Mouse (Mus musculus): ENCODE results near the gene Upp2. TPM values are rescaled to one million over a fixed set of nuclear protein-coding genes. Genes with fewer than 3 reads are reported as not detected.

Gene Upp2
- polyA plus RNA-seq, 3 experiments from 2014 or later, result 0.15 TPM; not detected in 2

GRCm38 (mm10) chr2:58625186-58625585 is 58.1 kb downstream of the Upp2 start:
- no peak for ATAC-seq

GRCm38 (mm10) chr2:58625681-58626080 is 58.6 kb downstream of the Upp2 start:
- ATAC-seq, result no peak

GRCm38 (mm10) chr2:58626136-58626769 is 59.2 kb downstream of the Upp2 start:
- no peak for ATAC-seq

DNA sequence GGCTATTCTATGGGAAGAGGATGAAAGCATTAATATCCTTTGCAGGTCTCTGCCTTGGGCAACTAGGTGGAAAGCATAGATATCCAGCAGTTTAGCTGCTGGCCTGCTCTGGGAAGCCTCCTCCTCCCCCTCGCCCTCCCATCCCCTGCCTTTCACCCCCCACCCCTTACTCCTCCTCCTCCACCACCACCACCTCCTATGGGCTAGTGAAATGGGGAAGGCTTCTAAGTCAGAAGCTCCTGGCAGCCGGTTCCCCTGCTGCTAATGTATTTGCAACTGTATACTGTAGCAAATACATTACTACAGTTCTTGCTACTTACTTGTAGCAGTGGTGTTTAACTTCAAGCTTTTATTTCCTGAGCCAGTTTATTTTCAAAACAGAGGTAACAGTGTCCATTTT is 60.9 kb downstream of the Upp2 start:
- ATAC-seq, result no peak

- no peak for ATAC-seq
These were observed 61.9 kb downstream of the Upp2 start for GRCm38 (mm10) chr2:58628993-58629392.

DNA sequence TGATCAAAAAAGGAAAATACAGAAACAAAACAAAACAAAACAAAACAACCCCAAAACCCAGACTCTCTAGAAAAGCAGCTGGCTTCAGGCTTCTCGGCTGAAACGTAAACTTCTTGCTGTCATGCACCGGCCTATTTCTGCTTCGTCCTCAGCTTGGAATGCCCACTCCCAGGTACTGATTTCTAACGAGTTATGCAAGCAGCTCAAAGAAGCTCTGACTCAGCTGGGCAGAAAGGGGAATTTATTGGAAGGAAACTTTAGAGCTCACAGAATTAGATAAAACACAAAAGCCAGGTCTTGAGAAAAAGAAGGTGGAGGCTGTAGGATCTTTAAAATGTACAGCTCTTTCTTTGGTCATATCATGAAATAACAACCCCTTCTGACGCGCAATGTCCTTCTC is 62.3 kb downstream of the Upp2 start:
- ATAC-seq, result no peak

- ATAC-seq, result no peak
These were observed 66.7 kb downstream of the Upp2 start for GRCm38 (mm10) chr2:58633791-58634190.

- no peak for ATAC-seq
These were observed 74.9 kb downstream of the Upp2 start for GRCm38 (mm10) chr2:58641761-58642555.

DNA sequence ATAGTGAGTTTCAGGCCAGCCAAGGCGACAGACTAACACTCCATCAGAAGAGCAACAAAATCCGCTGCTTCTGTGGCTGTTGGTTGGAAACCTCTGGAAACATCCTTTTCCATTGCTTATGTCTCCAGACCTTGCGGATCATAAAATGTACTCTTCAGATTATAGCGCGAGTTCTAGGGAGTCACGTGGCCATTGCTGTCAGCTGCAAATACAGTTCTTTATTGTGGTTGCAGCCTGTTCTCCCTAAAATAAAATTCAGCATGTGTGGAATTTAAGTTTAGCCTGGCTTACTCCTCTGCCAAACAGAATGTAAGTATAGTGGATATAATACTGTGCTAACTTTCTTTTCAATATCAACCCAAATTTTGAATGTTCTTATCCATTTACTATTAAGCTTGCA is 78.6 kb downstream of the Upp2 start:
- no peak for ATAC-seq

DNA sequence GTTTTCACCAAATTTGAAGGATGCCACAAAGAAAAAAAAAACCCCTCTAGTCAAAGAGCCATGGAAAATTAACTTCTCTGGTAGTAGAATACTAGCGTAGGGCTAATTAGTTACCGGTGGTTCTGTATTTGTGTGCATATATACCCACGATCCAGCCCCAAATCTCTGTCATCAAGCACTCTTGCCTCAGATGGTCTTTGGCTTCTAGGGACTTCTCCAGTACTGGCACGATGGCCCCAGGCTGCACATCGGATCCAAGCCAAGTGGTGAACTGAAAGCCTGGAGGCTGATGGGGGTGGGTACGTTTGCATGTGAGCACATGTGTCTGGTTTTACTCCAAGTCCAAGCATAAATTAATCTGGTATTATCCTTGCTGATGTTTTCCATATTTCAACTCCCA is 88.1 kb downstream of the Upp2 start:
- no peak for ATAC-seq

DNA sequence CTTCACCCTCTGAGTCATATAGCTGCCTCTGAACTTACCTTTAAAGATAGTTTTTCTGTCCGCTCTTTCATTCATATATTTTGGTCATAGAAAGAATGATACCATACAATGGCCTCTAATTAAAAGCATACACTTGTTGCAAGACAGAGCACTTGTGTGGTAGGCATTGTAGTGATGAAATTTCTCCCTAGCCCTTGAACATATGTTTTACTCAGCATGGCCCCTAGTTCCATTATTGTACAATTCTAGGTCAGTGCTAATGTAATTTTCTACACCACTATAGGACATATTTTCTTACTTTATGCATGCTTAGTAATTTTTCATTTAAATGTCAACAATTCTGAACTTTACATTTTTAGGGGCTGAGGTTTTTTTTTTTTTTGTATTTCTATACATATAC is 89.9 kb downstream of the Upp2 start:
- ATAC-seq, result no peak

DNA sequence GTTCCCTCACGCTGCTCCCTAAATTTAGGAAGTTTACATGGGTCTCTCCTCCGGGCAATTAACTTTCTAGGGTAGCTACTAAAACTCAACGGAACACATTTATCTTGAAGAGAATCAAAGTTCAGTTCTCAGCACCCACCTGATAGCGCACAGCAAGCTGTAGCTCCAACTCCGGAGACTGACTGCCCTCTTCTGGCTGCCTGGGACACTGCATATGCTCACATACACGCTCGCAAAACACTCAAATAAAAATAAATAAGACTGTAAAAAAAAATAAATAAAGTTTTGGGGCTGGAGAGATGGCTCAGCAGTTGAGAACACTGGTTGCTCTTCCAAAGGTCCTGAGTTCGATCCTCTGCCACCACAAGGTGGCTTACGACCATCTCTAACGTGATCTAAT is 90.8 kb downstream of the Upp2 start:
- ATAC-seq, result no peak

DNA sequence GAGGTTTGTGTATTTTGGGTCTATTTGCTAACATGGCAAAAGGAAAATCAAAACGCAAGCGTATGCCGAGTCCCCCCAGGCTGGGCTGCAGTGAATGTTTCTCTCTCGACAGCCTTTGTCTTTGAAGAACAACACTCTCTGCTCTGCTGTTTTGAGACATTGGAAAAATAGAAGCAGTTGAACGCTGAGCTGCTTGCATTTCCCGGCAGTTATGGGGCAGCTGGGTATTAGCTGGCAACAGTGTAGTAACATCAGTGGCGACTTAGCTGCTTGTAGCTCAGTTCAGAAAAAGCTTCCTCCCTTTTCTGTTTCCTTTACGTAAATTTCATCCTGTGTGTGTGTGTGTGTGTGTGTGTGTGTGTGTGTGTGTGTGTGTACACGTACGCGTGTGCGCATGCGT is 93.5 kb downstream of the Upp2 start:
- ATAC-seq, result no peak

DNA sequence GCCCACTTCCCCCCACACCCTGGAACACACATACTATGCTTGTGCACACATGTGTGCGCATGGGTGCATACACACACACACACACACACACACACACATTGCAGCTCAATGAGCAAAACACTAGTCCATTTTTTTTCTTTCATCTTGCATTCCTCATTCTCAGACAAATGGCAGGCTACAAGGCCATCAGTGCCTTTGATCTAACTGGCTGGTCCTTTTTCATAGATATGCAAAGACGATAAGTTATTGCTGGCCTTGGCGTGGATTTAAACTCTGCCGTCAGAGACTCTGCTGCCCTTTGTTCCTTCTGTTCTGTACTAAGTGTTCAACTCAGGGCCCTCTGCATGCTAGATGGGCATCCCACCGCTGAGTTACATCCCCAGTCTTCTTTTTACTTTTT is 94.0 kb downstream of the Upp2 start:
- ATAC-seq, result no peak

DNA sequence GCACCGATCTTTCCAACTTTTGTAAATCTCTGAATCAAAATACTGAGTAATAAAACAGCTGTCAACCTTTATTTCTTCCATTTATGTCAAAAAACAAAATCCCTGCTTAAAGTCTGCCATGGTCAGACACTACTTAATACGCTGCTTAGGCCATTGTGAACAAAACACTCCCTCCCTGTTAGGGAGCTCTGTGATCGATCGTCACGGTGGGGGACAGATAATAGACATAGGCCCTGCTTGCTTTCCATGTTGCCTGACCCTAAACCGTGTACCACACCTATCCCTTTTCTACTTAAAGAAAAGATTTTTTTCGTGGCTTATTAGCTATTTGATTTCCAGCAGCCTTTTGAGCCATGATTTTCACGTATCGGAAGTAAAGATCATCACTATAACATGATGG is 95.6 kb downstream of the Upp2 start:
- no peak for ATAC-seq

GRCm38 (mm10) chr2:58663404-58664120 is 96.5 kb downstream of the Upp2 start:
- no peak for ATAC-seq

DNA sequence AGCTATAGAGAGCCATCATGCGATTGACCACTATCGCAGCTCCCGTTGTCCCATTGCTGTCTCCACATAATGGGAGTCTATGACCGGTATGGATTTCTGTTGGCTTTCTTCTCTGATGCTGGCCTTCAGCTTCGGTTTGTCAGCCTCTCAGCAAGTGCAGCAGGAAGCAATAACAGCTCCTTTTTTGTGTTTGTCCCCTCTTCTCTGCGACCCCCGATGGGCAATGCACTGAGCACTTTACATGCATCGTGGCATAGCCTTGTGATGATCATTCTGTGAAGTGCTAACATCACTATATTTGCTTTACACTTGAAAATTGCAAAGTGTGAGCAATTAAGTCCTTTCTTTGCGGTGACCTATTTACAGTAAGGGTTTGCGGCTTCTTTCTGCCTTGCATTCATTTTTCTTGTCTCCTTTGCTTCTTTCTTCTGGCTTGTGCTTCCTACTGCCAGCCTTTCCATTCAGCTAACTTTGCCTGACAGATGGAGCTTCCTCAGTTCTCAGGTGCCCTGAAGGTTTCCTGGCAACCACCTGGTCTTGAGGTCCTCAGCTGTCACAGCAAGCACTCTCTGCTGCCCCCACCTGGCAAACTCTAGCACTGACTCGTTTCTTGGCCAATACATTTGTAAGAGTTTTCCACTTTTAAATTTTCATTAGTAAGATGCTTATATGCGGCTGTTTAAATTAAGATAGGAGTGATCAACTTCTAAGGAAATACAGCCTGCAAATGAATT is 98.2 kb downstream of the Upp2 start:
- ATAC-seq, result no peak

DNA sequence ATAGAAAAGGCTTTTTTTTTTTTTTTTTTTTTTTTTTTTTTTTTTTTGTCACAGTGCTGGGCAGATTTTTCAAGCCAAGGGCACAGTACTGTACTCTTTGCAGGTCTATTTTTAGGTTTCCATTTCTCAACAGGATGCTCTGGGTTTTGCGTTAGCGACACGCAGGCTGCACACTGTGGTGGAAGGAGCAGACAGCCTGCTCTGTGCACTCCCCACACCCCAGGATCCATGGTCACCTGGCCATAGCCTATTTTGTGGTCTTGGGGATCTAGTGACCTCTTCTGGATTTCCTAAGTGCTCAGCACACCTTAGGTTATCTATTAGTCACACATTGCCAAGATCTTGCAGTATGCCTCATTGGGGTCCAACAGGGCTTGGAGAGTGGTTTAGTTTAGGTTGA is 100.2 kb downstream of the Upp2 start:
- ATAC-seq, result no peak

DNA sequence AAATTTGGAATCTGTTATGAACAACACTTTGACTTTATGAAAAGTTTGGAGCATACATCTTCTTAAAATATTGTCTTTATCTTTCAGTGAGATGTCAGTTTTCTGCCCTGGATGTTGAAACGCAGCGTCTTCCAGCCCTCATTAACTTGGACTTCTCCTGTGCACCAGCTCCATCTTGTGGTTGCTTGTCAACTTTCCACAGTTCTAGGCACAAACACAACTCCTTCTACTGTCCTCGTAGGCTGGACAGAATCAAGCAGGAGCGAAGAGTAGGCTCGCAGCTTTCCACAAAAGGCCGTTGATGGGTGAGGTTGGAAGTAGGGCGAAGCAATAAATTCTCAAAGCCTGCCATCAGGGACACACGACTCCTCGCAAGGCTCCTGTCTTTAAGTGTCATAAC is 100.9 kb downstream of the Upp2 start:
- no peak for ATAC-seq

- ATAC-seq, result no peak
These were observed 102.0 kb downstream of the Upp2 start for GRCm38 (mm10) chr2:58669114-58669513.

GRCm38 (mm10) chr2:58672520-58672919 is 105.4 kb downstream of the Upp2 start:
- no peak for ATAC-seq

DNA sequence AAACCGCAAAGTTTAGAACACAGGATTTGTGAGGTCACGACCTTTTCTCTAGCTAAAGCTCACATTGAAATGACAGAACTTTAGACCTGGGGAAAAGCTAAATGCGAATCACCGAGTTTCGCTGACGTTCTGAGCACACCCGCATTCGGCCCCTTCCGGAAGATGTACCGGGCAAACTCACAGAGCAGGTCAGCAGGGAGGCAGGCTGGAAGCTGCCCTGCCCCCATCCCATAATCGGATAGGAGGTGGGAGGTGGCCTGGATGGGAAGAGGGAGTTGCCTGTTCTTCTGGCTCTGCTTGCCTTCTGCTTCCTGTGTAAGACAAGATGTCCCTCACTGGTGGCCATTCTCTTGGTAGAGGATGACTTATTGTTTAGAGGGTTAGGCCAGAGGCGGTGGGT is 112.9 kb downstream of the Upp2 start:
- no peak for ATAC-seq

GRCm38 (mm10) chr2:58680794-58681193 is 113.7 kb downstream of the Upp2 start:
- peak; percentile 38 for ATAC-seq
